Mouse (Mus musculus) lung, postnatal 0 days (tissue): ENCODE results near the gene Rufy3.

Experiments used
- CTCF ChIP-seq: IDR thresholded peaks from 2 replicates; pipeline ENCODE4 v1.5.1; 2016; ENCODE audit warnings: antibody characterized with exemption, mild to moderate bottlenecking
- EP300 ChIP-seq: IDR thresholded peaks from 2 replicates; pipeline ENCODE4 v1.6.1; 2016; ENCODE audit warnings: antibody characterized with exemption, mild to moderate bottlenecking, control low read depth

DNA sequence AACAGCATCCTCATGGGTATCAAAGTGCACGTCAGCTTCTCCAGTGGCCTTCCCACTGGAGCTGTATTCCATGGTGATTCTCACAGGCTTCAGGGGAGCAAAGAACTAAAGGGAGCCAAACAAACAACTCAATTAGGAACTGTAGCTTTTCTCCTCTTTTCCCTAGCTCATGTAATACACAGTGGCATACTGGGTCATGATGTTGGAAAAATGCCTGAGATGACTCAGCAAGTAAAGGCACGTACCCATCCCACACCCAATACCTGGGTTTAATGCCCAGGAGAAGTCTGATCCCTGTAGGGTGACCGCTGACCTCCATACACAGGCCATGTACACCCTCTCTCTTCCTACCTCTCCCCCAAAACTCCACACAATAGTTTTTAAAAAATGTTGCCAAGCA lies 98.3 kb downstream of the Rufy3 start:
- TF ChIP-seq CTCF: no peak
- TF ChIP-seq EP300: no peak
